Mouse (Mus musculus): ENCODE measurements around the gene Kat2a. TPM values are rescaled to one million over a fixed set of nuclear protein-coding genes. Genes with fewer than 3 reads are reported as not detected.

Gene Kat2a
- polyA plus RNA-seq, 1 experiment: 25.9 TPM

DNA sequence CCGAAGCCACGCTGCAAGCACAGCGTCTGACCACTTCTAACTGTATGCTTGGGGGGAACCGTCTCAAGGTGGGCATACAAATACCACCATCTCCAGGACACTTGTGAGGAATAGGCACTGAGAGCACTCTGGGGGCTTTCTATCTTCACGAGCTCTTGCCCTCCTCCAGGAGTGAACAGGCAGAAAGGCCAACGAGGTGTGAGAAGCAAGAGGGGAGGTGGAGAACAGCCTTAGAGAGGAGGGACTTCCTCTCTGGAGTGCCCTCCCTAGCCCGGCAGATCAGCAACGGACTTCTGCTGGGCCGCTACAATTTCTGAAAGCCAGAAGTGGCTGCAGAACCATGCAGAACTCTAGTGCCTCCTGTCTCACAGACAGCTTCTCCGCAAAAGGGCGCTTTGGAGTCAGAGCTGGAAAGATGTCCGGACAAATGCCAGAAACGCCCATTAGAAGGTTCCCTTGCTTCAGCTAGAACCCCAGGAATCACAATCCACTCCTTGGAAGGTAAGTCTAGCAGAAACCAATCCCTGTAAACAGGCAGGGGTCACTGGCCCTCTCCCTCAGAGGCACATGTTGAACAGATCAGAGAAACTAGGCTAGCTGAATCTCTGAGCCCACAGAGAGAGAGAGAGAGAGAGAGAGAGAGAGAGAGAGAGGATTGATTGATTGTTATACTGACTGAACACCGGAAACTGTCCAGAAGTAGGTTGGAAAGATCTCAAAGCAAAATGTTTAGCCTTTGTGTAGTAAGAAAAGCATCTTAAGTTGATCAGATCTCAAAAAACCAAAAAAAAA, 23.9 kb upstream of the Kat2a start:
- Histone ChIP-seq H3K27me3 (replicated peaks; ENCODE audit: control insufficient read depth, insufficient read depth, low read length) (no peaks in the 10 kb centered on the region), H3K27ac (ENCODE audit: insufficient read depth, low read depth, low read length) (peak overlapping the region; percentile 81), H3K4me3 (ENCODE audit: insufficient read depth, low read depth, low read length) (peak overlapping the region; percentile 21), H3K4me1 (ENCODE audit: control insufficient read depth, insufficient read depth, low read length) (peaks cover 26% of the 10 kb centered on the region), H3K36me3 (ENCODE audit: control insufficient read depth, insufficient read depth, low read length) (no peaks in the 10 kb centered on the region)
- WGBS: 44% methylated on average over 14 of the region's 14 CpGs
- TF ChIP-seq POLR2A (IDR thresholded peaks at IDR 0.05; ENCODE audit: low read depth, low read length): no peak
- TF ChIP-seq CTCF (conservative IDR thresholded peaks at IDR 0.05; ENCODE audit: insufficient read depth, insufficient read length, low read depth, low read length): no peak
- peak; percentile 52 for DNase-seq

DNA sequence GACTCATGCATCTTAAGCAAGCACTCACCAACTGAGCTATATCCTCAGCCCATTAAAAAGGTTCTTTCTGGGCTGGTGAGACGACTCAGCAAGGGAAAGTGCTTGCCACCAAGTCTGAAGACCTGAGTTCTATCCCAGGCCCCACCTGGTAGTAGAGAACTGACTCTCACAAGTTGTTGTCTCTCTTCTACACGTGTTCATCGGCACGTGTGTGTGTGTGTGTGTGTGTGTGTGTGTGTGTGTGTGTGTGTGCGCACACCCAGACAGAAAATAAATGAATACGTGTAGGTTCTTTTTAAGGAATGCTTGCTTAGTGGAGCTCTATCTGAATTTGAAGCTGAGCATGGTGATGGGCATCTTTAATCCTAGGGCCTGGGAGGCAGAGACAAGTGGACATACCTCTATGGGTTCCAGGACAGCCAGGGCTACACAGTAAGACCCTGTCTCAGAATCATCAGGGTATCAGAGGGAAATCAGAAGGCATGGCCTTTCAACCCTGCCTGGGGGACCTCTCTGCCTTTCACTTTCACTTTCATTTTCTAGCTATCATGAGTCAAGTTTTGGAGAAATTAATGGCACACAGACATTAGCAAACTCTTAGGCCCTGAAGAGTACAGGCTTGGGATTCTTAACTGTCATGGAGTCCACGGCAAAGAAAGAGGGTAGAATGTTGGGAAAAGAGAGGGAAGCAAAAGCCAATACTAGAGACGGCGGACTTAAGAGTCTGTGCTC, 23.0 kb upstream of the Kat2a start:
- WGBS: 82% methylated on average over 9 of the region's 9 CpGs
- H3K4me3 ChIP-seq (ENCODE audit: insufficient read depth, low read depth, low read length): peak overlapping the region; percentile 21
- H3K27me3 ChIP-seq (replicated peaks; ENCODE audit: control insufficient read depth, insufficient read depth, low read length): no peaks in the 10 kb centered on the region
- no peaks in the 10 kb centered on the region for H3K36me3 ChIP-seq (ENCODE audit: control insufficient read depth, insufficient read depth, low read length)
- TF ChIP-seq POLR2A (IDR thresholded peaks at IDR 0.05; ENCODE audit: low read depth, low read length) (no peak), CTCF (conservative IDR thresholded peaks at IDR 0.05; ENCODE audit: insufficient read depth, insufficient read length, low read depth, low read length) (no peak)
- DNase-seq: no peak
- H3K27ac ChIP-seq (ENCODE audit: insufficient read depth, low read depth, low read length): peak overlapping the region; percentile 81
- peaks cover 34% of the 10 kb centered on the region for H3K4me1 ChIP-seq (ENCODE audit: control insufficient read depth, insufficient read depth, low read length)

DNA sequence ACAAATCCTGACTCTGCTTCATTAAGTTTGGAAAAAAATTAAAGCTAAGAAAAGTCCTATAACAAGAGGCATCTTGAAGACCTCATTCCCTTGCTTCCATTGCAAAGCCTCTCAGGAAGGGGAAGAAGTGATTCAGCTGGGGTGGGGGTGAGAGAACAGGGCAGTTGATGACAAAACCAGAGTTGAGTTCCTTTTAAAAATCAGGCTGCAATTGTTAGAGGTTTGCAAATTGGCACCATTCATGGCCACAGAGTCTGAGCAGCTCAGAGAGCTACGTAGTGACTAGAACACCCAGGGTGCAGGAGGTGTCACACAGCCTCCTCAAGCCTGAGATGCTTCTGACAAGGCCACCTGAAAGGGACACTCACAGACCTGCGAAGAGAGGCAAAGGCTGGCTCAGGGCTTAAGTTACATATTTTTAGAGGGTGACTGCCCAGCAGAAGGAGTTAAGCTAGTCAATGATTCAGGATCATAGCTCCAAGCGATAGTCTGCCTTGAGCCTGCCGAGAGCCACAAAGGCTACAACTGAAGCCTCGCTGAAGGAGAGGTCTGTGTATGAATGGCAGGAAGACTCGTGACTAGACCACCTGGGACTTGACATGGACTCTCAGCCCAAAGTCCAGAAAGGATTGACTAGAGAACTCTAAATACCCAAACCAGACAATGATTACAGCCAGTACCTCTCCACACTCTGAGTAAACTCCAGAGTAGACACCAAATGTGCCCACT, 18.4 kb upstream of the Kat2a start:
- Histone ChIP-seq H3K27ac (ENCODE audit: insufficient read depth, low read depth, low read length) (peak overlapping the region; percentile 58), H3K4me1 (ENCODE audit: control insufficient read depth, insufficient read depth, low read length) (peaks cover 60% of the 10 kb centered on the region), H3K36me3 (ENCODE audit: control insufficient read depth, insufficient read depth, low read length) (no peaks in the 10 kb centered on the region), H3K27me3 (replicated peaks; ENCODE audit: control insufficient read depth, insufficient read depth, low read length) (no peaks in the 10 kb centered on the region), H3K4me3 (ENCODE audit: insufficient read depth, low read depth, low read length) (no peak overlapping the region)
- no peak for TF ChIP-seq POLR2A (IDR thresholded peaks at IDR 0.05; ENCODE audit: low read depth, low read length)
- no peak for TF ChIP-seq CTCF (conservative IDR thresholded peaks at IDR 0.05; ENCODE audit: insufficient read depth, insufficient read length, low read depth, low read length)
- 37% methylated on average over 6 of the region's 6 CpGs for WGBS
- DNase-seq: peak; percentile 78

DNA sequence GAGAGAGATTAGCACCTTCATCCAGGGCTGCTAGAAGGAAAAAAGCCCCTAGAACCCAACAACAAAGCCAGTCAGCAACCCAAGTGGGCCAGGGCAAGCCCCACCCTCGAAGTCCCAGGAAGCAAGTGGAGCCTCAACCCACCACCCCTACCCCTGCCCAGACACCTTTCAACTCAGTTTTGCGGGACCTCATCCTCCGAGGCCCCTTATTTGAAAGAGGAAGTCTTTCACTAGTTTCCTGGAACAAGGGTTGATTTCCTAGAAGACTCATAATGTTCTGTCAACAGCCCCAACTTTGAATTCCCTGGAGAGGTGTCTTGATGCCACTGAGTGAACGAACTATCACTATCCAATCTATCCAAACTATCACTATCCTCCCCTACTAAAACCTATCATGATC, 17.7 kb upstream of the Kat2a start:
- TF ChIP-seq POLR2A (IDR thresholded peaks at IDR 0.05; ENCODE audit: low read depth, low read length) (no peak), CTCF (conservative IDR thresholded peaks at IDR 0.05; ENCODE audit: insufficient read depth, insufficient read length, low read depth, low read length) (no peak)
- no peak overlapping the region; the same call in 1 of the 2 replicates for H3K27ac ChIP-seq (ENCODE audit: insufficient read depth, low read depth, low read length)
- peaks cover 61% of the 10 kb centered on the region for H3K4me1 ChIP-seq (ENCODE audit: control insufficient read depth, insufficient read depth, low read length)
- 40% methylated on average over 4 of the region's 4 CpGs for WGBS
- no peak for DNase-seq
- no peaks in the 10 kb centered on the region for H3K27me3 ChIP-seq (replicated peaks; ENCODE audit: control insufficient read depth, insufficient read depth, low read length)
- H3K4me3 ChIP-seq (ENCODE audit: insufficient read depth, low read depth, low read length): no peak overlapping the region
- H3K36me3 ChIP-seq (ENCODE audit: control insufficient read depth, insufficient read depth, low read length): no peaks in the 10 kb centered on the region

DNA sequence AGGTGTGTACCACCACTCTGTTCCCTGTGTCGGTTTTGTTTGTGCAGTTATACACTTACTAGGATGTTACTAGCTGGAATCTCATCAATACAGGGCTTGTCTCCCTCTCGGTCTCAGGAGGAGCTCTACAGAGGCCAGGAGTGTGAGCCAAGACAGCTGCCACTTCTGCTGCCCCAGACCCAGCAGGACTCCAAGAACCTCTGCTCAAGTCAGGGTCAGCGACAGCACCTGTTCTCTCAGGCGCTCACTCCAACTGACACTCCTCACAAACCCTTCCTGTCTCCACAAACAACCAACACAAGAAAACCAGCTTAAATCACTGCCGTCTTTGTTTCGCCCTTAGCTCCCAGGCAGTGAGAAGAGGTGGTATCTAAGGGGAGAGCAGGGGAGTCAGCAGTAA, 16.3 kb upstream of the Kat2a start:
- Histone ChIP-seq H3K27ac (ENCODE audit: insufficient read depth, low read depth, low read length) (peak overlapping the region; percentile 43), H3K36me3 (ENCODE audit: control insufficient read depth, insufficient read depth, low read length) (no peaks in the 10 kb centered on the region), H3K27me3 (replicated peaks; ENCODE audit: control insufficient read depth, insufficient read depth, low read length) (no peaks in the 10 kb centered on the region), H3K4me1 (ENCODE audit: control insufficient read depth, insufficient read depth, low read length) (peaks cover 68% of the 10 kb centered on the region), H3K4me3 (ENCODE audit: insufficient read depth, low read depth, low read length) (no peak overlapping the region)
- DNase-seq: no peak
- 71% methylated on average over 6 of the region's 6 CpGs for WGBS
- TF ChIP-seq POLR2A (IDR thresholded peaks at IDR 0.05; ENCODE audit: low read depth, low read length) (no peak), CTCF (conservative IDR thresholded peaks at IDR 0.05; ENCODE audit: insufficient read depth, insufficient read length, low read depth, low read length) (no peak)

DNA sequence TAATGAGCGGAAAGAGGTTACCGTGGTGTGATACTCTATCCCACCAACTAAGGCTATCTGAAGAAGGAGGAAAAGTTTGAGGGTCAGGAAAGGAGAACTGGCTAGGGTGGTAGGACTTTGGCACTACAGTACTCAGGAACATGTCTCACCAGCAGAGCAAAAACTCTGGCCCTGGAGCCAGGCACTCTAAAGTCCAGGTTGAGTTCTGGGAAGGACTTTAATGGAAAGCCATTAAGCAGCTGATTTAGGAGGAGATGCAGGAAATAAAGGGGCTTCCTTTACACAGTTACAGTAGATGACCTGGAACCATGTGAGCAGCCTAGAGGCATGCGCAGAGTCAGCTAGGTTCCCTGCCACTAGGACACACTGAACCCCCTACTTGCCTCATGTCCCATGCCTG, 14.9 kb upstream of the Kat2a start:
- Histone ChIP-seq H3K27me3 (replicated peaks; ENCODE audit: control insufficient read depth, insufficient read depth, low read length) (no peaks in the 10 kb centered on the region), H3K27ac (ENCODE audit: insufficient read depth, low read depth, low read length) (peak overlapping the region; percentile 94)
- 55% methylated on average over 3 of the region's 3 CpGs for WGBS

More for the DNA sequence above, 14.9 kb upstream of the Kat2a start:
- peak; percentile 91 for DNase-seq
- Histone ChIP-seq H3K4me1 (ENCODE audit: control insufficient read depth, insufficient read depth, low read length) (peaks cover 72% of the 10 kb centered on the region), H3K36me3 (ENCODE audit: control insufficient read depth, insufficient read depth, low read length) (no peaks in the 10 kb centered on the region), H3K4me3 (ENCODE audit: insufficient read depth, low read depth, low read length) (no peak overlapping the region)
- TF ChIP-seq CTCF (conservative IDR thresholded peaks at IDR 0.05; ENCODE audit: insufficient read depth, insufficient read length, low read depth, low read length): no peak
- TF ChIP-seq POLR2A (IDR thresholded peaks at IDR 0.05; ENCODE audit: low read depth, low read length): no peak

Measured in kidney, adult 2 months (tissue).